Mouse (Mus musculus) heart, postnatal 0 days (tissue): Measurements from ENCODE around the gene RPS10-NUDT3. TPM values are rescaled to one million over a fixed set of nuclear protein-coding genes. Genes with fewer than 3 reads are reported as not detected.

ENCODE experiments used
- ATAC-seq: fragments of 200-750 bp; cut with Nextera tagmentation; 2 replicates; pipeline ENCODE4 v1.8.0; 2017; ENCODE audit warnings: low read depth, moderate number of reproducible peaks, moderate library complexity; ENCODE audit not compliant: insufficient read depth
- DNase-seq: peaks from one replicate; pipeline ENCODE4 v3.0.0-alpha.2; 2016; ENCODE audit warnings: low spot score
- H3K27ac ChIP-seq: fragments of 300-500 bp; sonication (generic); 2 replicates; pipeline ENCODE4 v1.5.1; 2014; ENCODE audit warnings: low read depth, mild to moderate bottlenecking
- H3K27me3 ChIP-seq: fragments of 300-500 bp; sonication (generic); 2 replicates; pipeline ENCODE4 v1.6.1; 2014; ENCODE audit warnings: low read length, mixed read lengths; ENCODE audit not compliant: control insufficient read depth, insufficient read depth
- H3K36me3 ChIP-seq: fragments of 300-500 bp; sonication (generic); replicated peaks from 2 replicates; pipeline ENCODE4 v1.6.1; 2014; ENCODE audit warnings: low read length, mixed read lengths; ENCODE audit not compliant: control insufficient read depth, insufficient read depth
- H3K4me1 ChIP-seq: fragments of 300-500 bp; sonication (generic); 2 replicates; pipeline ENCODE4 v1.6.1; 2014; ENCODE audit warnings: antibody characterized with exemption; ENCODE audit not compliant: control insufficient read depth, insufficient read depth
- H3K4me2 ChIP-seq: fragments of 300-500 bp; sonication (generic); 2 replicates; pipeline ENCODE4 v1.6.1; 2014; ENCODE audit warnings: low read depth, mild to moderate bottlenecking, low read length, moderate library complexity
- H3K4me3 ChIP-seq: fragments of 300-500 bp; sonication (generic); 2 replicates; pipeline ENCODE4 v1.5.1; 2014; ENCODE audit warnings: low read depth, low read length
- H3K9ac ChIP-seq: fragments of 300-500 bp; sonication (generic); replicated peaks from 2 replicates; pipeline ENCODE4 v1.6.1; 2014; ENCODE audit warnings: low read depth, low read length, mixed read lengths
- H3K9me3 ChIP-seq: fragments of 300-500 bp; sonication (generic); replicated peaks from 2 replicates; pipeline ENCODE4 v1.6.1; 2016; ENCODE audit warnings: low read length; ENCODE audit not compliant: control insufficient read depth
- CTCF ChIP-seq: IDR thresholded peaks from 2 replicates; pipeline ENCODE4 v1.5.1; 2016; ENCODE audit warnings: antibody characterized with exemption, control low read depth, low read depth
- EP300 ChIP-seq: IDR thresholded peaks from 2 replicates; pipeline ENCODE4 v1.6.1; 2016; ENCODE audit warnings: antibody characterized with exemption, low read depth
- WGBS: fragments of 180-500 bp; shearing (Covaris S2); extraction: QIAGEN DNeasy Blood & Tissue Kit; methylation state at CpG from one replicate; pipeline ENCODE4 v1.1.7; 2014; 5-methylcytosine and 5-hydroxymethylcytosine counted together
- polyA plus RNA-seq: library from polyadenylated mRNA; unstranded; fragments of >200 nt; fragmentation: Nextera tagmentation; extraction: Ambion mirVana; gene quantifications from 2 replicates; pipeline ENCODE4 v1.2.1, GENCODE M21; 2015
- total RNA-seq: library from RNA; depleted of rRNA; stranded (reverse); fragments of >200 nt; gene quantifications from 2 replicates; pipeline ENCODE4 v1.2.3, GENCODE M21; 2014; ENCODE audit warnings: low replicate concordance

The RPS10-NUDT3 gene
- total and polyA plus RNA-seq, 2 experiments from 2014 or later = not detected

- WGBS = 51% methylated on average over 9 of the region's 9 CpGs
- no peaks in the 10 kb centered on the region for H3K27me3 ChIP-seq
- no peak for DNase-seq
- H3K36me3 ChIP-seq = no peaks in the 10 kb centered on the region
- no peak overlapping the region for H3K4me2 ChIP-seq
- no peak for TF ChIP-seq CTCF
- TF ChIP-seq EP300 = no peak
- peak; percentile 71 for ATAC-seq
- no peak overlapping the region for H3K4me3 ChIP-seq
- no peaks in the 10 kb centered on the region for H3K9me3 ChIP-seq
- 0 out of 2 replicates have a peak, but pooled peaks cover 5% of the 10 kb centered on the region for H3K4me1 ChIP-seq
- H3K9ac ChIP-seq = no peak overlapping the region
- H3K27ac ChIP-seq = no peak overlapping the region
Measured at GRCm38 (mm10) chr17:27547253-27547868, 87.7 kb downstream of the RPS10-NUDT3 start.

- Histone ChIP-seq H3K27me3 (no peaks in the 10 kb centered on the region), H3K4me3 (no peak overlapping the region), H3K9me3 (no peaks in the 10 kb centered on the region), H3K9ac (no peak overlapping the region), H3K36me3 (no peaks in the 10 kb centered on the region), H3K4me1 (0 out of 2 replicates have a peak, but pooled peaks cover 5% of the 10 kb centered on the region), H3K4me2 (no peak overlapping the region), H3K27ac (no peak overlapping the region)
- no peak for ATAC-seq
- TF ChIP-seq CTCF = no peak
- 70% methylated on average over 7 of the region's 7 CpGs for WGBS
- DNase-seq = no peak
Measured at GRCm38 (mm10) chr17:27546574-27547085, 88.4 kb downstream of the RPS10-NUDT3 start.

- Histone ChIP-seq H3K9ac (no peak overlapping the region), H3K36me3 (no peaks in the 10 kb centered on the region), H3K9me3 (no peaks in the 10 kb centered on the region), H3K4me3 (no peak overlapping the region), H3K4me2 (no peak overlapping the region), H3K27ac (no peak overlapping the region), H3K4me1 (0 out of 2 replicates have a peak, but pooled peaks cover 5% of the 10 kb centered on the region), H3K27me3 (no peaks in the 10 kb centered on the region)
- no peak for ATAC-seq
- TF ChIP-seq CTCF (no peak), EP300 (no peak)
- DNase-seq = no peak
- 53% methylated on average over 12 of the region's 12 CpGs for WGBS
Measured at GRCm38 (mm10) chr17:27545991-27546390, 89.0 kb downstream of the RPS10-NUDT3 start.

- no peak for ATAC-seq
- Histone ChIP-seq H3K4me2 (no peak overlapping the region), H3K36me3 (no peaks in the 10 kb centered on the region), H3K4me3 (no peak overlapping the region), H3K9ac (no peak overlapping the region), H3K27me3 (no peaks in the 10 kb centered on the region), H3K27ac (no peak overlapping the region), H3K4me1 (0 out of 2 replicates have a peak, but pooled peaks cover 5% of the 10 kb centered on the region), H3K9me3 (no peaks in the 10 kb centered on the region)
- no peak for DNase-seq
- 72% methylated on average over 11 of the region's 11 CpGs for WGBS
- TF ChIP-seq EP300 (no peak), CTCF (no peak)
Measured at GRCm38 (mm10) chr17:27544551-27544950, 90.5 kb downstream of the RPS10-NUDT3 start.

- DNase-seq (no peak), ATAC-seq (no peak)
- no peaks in the 10 kb centered on the region for H3K27me3 ChIP-seq
- H3K4me3 ChIP-seq = no peak overlapping the region
- H3K4me2 ChIP-seq = no peak overlapping the region
- TF ChIP-seq CTCF (no peak), EP300 (no peak)
- 75% methylated on average over 3 of the region's 3 CpGs for WGBS
- no peaks in the 10 kb centered on the region for H3K36me3 ChIP-seq
- H3K4me1 ChIP-seq = no peaks in the 10 kb centered on the region
- H3K27ac ChIP-seq = no peak overlapping the region
- no peak overlapping the region for H3K9ac ChIP-seq
- no peaks in the 10 kb centered on the region for H3K9me3 ChIP-seq
Measured at GRCm38 (mm10) chr17:27541984-27542383, 93.0 kb downstream of the RPS10-NUDT3 start.

- Histone ChIP-seq H3K9ac (no peak overlapping the region), H3K4me2 (no peak overlapping the region), H3K4me1 (no peaks in the 10 kb centered on the region), H3K9me3 (no peaks in the 10 kb centered on the region), H3K4me3 (no peak overlapping the region), H3K27me3 (no peaks in the 10 kb centered on the region), H3K27ac (no peak overlapping the region), H3K36me3 (no peaks in the 10 kb centered on the region)
- DNase-seq = no peak
- TF ChIP-seq EP300 = no peak
- ATAC-seq = no peak
- 67% methylated on average over 2 of the region's 2 CpGs for WGBS
Measured at GRCm38 (mm10) chr17:27541261-27541660, 93.8 kb downstream of the RPS10-NUDT3 start.
